Mouse (Mus musculus) liver, embryonic 14.5 days (tissue): ENCODE data around the gene Serinc3. TPM values are rescaled to one million over a fixed set of nuclear protein-coding genes. Genes with fewer than 3 reads are reported as not detected.

ENCODE experiments used
- ATAC-seq: fragments of 200-750 bp; cut with Nextera tagmentation; 2 replicates; pipeline ENCODE4 v1.8.0; 2017; ENCODE audit warnings: moderate number of reproducible peaks, mild to moderate bottlenecking, moderate library complexity; ENCODE audit not compliant: insufficient read depth
- DNase-seq, 3 experiments: peaks; one replicate each; pipeline ENCODE4 v3.0.0-alpha.2; 2012 to 2013; ENCODE audit warnings: low read depth in 3 of 3, low spot score in 3 of 3
- H3K27ac ChIP-seq: fragments of 300-500 bp; sonication (generic); 2 replicates; pipeline ENCODE4 v1.5.1; 2014; ENCODE audit warnings: moderate library complexity, mild to moderate bottlenecking, control low read depth, inconsistent platforms
- H3K27me3 ChIP-seq: fragments of 300-500 bp; sonication (generic); 2 replicates; pipeline ENCODE4 v1.6.1; 2014; ENCODE audit warnings: mild to moderate bottlenecking, low read length, moderate library complexity; ENCODE audit not compliant: control insufficient read depth, insufficient read depth
- H3K36me3 ChIP-seq: fragments of 300-500 bp; sonication (generic); replicated peaks from 2 replicates; pipeline ENCODE4 v1.6.1; 2014; ENCODE audit warnings: low read depth; ENCODE audit not compliant: control insufficient read depth, insufficient read depth
- H3K4me1 ChIP-seq, 2 experiments: fragments of 200-500 bp in 1 of 2; fragments of 300-500 bp in 1 of 2; sonication (generic) in 1 of 2; replicated peaks; 2 replicates each; pipeline ENCODE4 v1.6.1; 2012 to 2014; ENCODE audit warnings: antibody characterized with exemption in 1 of 2, inconsistent platforms in 1 of 2, low read length in 1 of 2; ENCODE audit not compliant: control insufficient read depth in 2 of 2, insufficient read depth in 2 of 2
- H3K4me2 ChIP-seq: fragments of 300-500 bp; sonication (generic); 2 replicates; pipeline ENCODE4 v1.6.1; 2014; ENCODE audit warnings: low read depth, mild to moderate bottlenecking, control low read depth, moderate library complexity
- H3K4me3 ChIP-seq, 2 experiments: fragments of 200-500 bp in 1 of 2; fragments of 300-500 bp in 1 of 2; sonication (generic) in 1 of 2; 2 replicates each; pipeline ENCODE4 v1.5.1; 2012 to 2014; ENCODE audit warnings: low read depth in 2 of 2, low read length in 2 of 2, mild to moderate bottlenecking in 2 of 2, control low read depth in 1 of 2, inconsistent platforms in 1 of 2, moderate library complexity in 1 of 2; ENCODE audit not compliant: insufficient read depth in 1 of 2
- H3K9ac ChIP-seq: fragments of 300-500 bp; sonication (generic); replicated peaks from 2 replicates; pipeline ENCODE4 v1.6.1; 2014; ENCODE audit warnings: mild to moderate bottlenecking, control low read depth, moderate library complexity
- H3K9me3 ChIP-seq: fragments of 300-500 bp; sonication (generic); 2 replicates; pipeline ENCODE4 v1.6.1; 2016; ENCODE audit warnings: low read length, mixed read lengths; ENCODE audit not compliant: control insufficient read depth
- CTCF ChIP-seq: IDR thresholded peaks from 2 replicates; pipeline ENCODE4 v1.5.1; 2016; ENCODE audit warnings: antibody characterized with exemption, low read depth, control low read depth
- EP300 ChIP-seq: IDR thresholded peaks from 2 replicates; pipeline ENCODE4 v1.6.1; 2016; ENCODE audit warnings: antibody characterized with exemption, low read depth
- WGBS: fragments of 180-500 bp; shearing (Covaris S2); extraction: QIAGEN DNeasy Blood & Tissue Kit; methylation state at CpG from one replicate; pipeline ENCODE4 v1.1.7; 2014; ENCODE audit not compliant: insufficient replicate concordance; 5-methylcytosine and 5-hydroxymethylcytosine counted together
- polyA plus RNA-seq, 2 experiments: library from polyadenylated mRNA; depleted of rRNA in 1 of 2; stranded (reverse) in 1 of 2; unstranded in 1 of 2; fragments of >200 nt; fragmentation: Nextera tagmentation in 1 of 2; extraction: Ambion mirVana in 1 of 2; gene quantifications; 2 replicates each; pipeline versions ENCODE4 v1.2.1 to v1.2.3; 2012 to 2014

Gene Serinc3
- polyA plus RNA-seq, 2 experiments = 165 to 257 TPM

DNA sequence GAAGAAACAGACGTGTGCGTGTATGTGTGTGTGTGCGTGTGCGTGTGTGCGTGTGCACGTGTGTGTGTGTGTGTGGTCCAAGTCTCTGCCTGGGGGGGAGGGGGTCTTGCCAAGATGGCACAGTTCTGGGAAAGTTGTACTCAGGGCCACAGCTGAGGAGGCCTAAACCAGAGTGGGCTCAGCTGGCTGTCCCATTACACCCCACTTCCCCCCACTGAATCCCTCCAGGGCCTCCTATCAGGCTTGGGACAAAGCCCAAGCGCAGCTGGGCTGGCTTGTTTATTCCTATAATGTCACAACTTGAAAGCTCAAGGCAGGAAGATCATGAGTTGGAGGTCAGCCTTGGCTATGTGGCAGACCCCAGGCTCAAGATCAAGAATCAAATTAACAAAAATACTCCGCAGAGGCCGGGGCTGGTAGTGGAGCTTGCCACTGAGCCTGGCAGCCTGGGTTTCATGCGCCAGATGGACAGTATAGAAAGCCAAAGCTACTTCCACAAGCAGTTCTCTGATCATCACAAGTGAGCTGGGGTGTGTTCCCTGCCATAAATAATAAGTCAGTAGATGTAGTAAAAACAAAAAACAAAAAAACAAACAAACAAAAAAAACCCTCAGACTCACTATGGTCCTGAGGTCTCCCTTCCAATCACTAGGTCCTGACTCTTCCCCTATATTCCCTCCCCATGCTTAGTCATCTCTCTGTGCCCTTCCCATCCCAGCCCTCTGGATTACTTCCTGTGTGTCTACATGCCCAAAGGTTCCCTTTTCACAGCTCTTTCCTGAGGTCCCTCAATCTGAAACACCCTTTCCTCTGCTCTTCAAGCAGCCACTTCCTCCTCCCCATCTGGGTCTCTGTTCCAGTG lies 61.5 kb downstream of the Serinc3 start:
- Histone ChIP-seq H3K9me3 (no peaks in the 10 kb centered on the region), H3K9ac (no peak overlapping the region), H3K4me2 (no peak overlapping the region), H3K27me3 (no peaks in the 10 kb centered on the region), H3K4me3 (no peak overlapping the region), H3K36me3 (no peaks in the 10 kb centered on the region), H3K4me1 (peaks cover 0 to 9% of the 10 kb centered on the region in 2 experiments; a peak in 2 of 4 replicates), H3K27ac (no peak overlapping the region)
- TF ChIP-seq EP300 (no peak), CTCF (no peak)
- ATAC-seq (no peak), DNase-seq (no peak)
- WGBS = 79% methylated on average over 10 of the region's 10 CpGs

DNA sequence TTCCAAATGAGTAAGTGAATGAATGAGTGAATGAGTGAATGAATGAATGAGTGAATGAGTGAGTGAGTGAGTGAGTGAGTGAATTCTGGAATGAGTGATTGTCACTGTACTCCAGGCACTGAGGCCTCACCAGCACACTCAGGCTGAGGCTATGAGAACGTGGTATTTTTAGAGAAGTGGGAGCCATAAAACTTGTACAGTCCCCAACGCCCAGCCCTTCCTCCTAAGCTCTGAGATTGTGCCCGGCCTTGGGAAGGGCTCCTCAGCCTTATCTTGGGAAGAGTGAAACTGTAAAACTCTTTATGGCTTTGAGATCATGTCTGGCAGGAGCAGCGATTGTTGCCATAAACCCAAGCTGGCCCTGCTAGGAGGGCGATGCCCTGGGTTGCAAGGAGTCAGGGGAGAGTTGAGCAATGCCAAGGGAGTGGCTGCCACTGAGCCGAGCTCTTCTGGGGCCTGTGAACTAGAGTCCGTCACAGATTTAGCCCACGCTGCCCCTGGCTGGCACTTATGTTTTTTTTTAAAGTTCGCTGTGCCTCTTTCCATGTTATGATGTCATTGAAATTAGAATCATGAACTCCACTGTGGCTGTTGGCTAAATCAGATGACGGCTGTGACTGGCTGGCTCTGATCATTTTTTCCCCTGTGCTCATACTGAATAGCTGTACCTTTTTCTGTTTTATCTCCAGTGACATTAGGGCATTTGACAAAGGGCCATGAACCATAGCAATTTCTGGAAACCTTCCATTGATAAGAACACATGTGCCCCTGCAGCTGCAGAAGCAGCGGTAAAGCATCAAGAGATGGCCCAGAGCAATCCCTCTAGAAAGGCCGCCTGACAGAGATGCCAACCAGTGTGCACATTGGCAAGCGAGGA lies 64.6 kb downstream of the Serinc3 start:
- ATAC-seq (no peak), DNase-seq (no peak)
- Histone ChIP-seq H3K9me3 (no peaks in the 10 kb centered on the region), H3K4me1 (peaks cover 0 to 2% of the 10 kb centered on the region in 2 experiments; a peak in 1 of 4 replicates), H3K9ac (no peak overlapping the region), H3K36me3 (no peaks in the 10 kb centered on the region), H3K27me3 (no peaks in the 10 kb centered on the region; the same call in 1 of the 2 replicates), H3K4me3 (no peak overlapping the region), H3K27ac (no peak overlapping the region), H3K4me2 (no peak overlapping the region)
- TF ChIP-seq CTCF (no peak), EP300 (no peak)
- 52% methylated on average over 13 of the region's 13 CpGs for WGBS

DNA sequence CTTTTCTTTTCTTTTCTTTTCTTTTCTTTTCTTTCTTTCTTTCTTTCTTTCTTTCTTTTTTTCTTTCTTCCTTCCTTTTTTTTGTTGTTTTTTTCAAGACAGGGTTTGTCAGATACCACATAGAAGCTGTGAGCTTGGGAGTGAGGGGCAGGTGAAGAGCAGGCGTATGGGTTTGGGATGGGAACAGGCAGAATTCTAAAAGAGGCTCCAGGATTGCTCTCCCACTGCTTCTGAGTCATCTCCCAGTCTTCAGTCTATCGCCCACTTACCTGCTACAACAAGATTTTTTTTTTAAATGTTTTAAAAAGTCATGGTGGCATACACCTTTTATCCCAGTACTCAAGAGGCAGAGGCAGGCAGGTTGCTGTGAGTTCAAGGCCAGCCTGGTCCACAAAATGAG lies 66.9 kb downstream of the Serinc3 start:
- no peaks in the 10 kb centered on the region; the same call in 1 of the 2 replicates for H3K27me3 ChIP-seq
- DNase-seq = no peak
- no peak overlapping the region for H3K4me2 ChIP-seq
- no peak overlapping the region for H3K4me3 ChIP-seq
- 61% methylated on average over 2 of the region's 2 CpGs for WGBS
- no peaks in the 10 kb centered on the region for H3K9me3 ChIP-seq
- no peak overlapping the region for H3K27ac ChIP-seq
- TF ChIP-seq EP300 (no peak), CTCF (no peak)
- peaks cover 0 to 9% of the 10 kb centered on the region in 2 experiments; a peak in 2 of 4 replicates for H3K4me1 ChIP-seq
- no peak for ATAC-seq
- H3K9ac ChIP-seq = no peak overlapping the region
- no peaks in the 10 kb centered on the region for H3K36me3 ChIP-seq

DNA sequence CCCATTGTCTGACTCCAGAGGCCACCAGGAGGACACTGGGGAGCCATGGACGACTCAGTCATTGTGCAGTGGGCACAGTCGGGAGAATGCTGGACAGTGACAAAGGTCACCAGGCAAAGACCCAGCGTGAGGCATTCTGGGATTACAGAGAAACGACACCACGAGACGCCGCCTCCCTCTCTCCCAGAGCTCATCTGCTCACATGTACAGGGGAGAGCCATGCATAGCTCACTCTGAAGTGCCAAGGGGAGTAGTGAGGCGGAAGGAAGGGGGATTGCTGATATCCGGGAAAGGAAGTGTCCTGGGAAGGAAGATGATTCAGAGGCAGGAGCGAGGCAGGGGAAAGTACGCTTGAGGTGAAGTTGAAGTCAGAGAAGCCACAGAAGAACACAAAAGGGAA lies 69.7 kb downstream of the Serinc3 start:
- 21% methylated on average over 11 of the region's 11 CpGs for WGBS
- H3K9me3 ChIP-seq = no peaks in the 10 kb centered on the region
- H3K4me2 ChIP-seq = peak overlapping the region; percentile 28; the same call in 1 of the 2 replicates
- peaks cover 0 to 9% of the 10 kb centered on the region in 2 experiments; a peak in 2 of 4 replicates for H3K4me1 ChIP-seq
- DNase-seq (no peak), ATAC-seq (0 out of 2 replicates have a peak, but pooled peaks have one; percentile 22)
- no peaks in the 10 kb centered on the region; the same call in 1 of the 2 replicates for H3K27me3 ChIP-seq
- TF ChIP-seq EP300 (no peak), CTCF (no peak)
- H3K9ac ChIP-seq = no peak overlapping the region
- H3K36me3 ChIP-seq = no peaks in the 10 kb centered on the region
- H3K27ac ChIP-seq = no peak overlapping the region
- H3K4me3 ChIP-seq = no peak overlapping the region
